Mouse (Mus musculus) forebrain, embryonic 11.5 days (tissue): ENCODE results near the gene Vstm4. TPM values are rescaled to one million over a fixed set of nuclear protein-coding genes. Genes with fewer than 3 reads are reported as not detected.
A peak's percentile ranks its signal among the peaks of the same experiment; 100 is the strongest.

Experiments used
- ATAC-seq: fragments of 200-750 bp; cut with Nextera tagmentation; replicated peaks from 2 replicates; pipeline ENCODE4 v1.8.0; 2017; ENCODE audit warnings: moderate TSS enrichment; ENCODE audit not compliant: low FRiP score
- DNase-seq: peaks from one replicate; pipeline ENCODE4 v3.0.0-alpha.2; 2017; ENCODE audit warnings: low spot score
- H3K27ac ChIP-seq: fragments of 300-500 bp; sonication (generic); 2 replicates; pipeline ENCODE4 v1.5.1; 2014; ENCODE audit warnings: low read depth, low read length
- H3K27me3 ChIP-seq: fragments of 300-500 bp; sonication (generic); 2 replicates; pipeline ENCODE4 v1.6.1; 2014; ENCODE audit warnings: mild to moderate bottlenecking, low read length, mixed read lengths; ENCODE audit not compliant: control insufficient read depth, insufficient read depth
- H3K36me3 ChIP-seq: fragments of 300-500 bp; sonication (generic); 2 replicates; pipeline ENCODE4 v1.6.1; 2014; ENCODE audit warnings: mild to moderate bottlenecking, low read length, moderate library complexity, mixed read lengths; ENCODE audit not compliant: control insufficient read depth, insufficient read depth
- H3K4me1 ChIP-seq: fragments of 300-500 bp; sonication (generic); replicated peaks from 2 replicates; pipeline ENCODE4 v1.6.1; 2014; ENCODE audit warnings: low read length, mixed read lengths; ENCODE audit not compliant: control insufficient read depth, insufficient read depth
- H3K4me2 ChIP-seq: fragments of 300-500 bp; sonication (generic); 2 replicates; pipeline ENCODE4 v1.6.1; 2014; ENCODE audit warnings: low read depth, mild to moderate bottlenecking, low read length, moderate library complexity, mixed read lengths; ENCODE audit not compliant: severe bottlenecking
- H3K4me3 ChIP-seq: fragments of 300-500 bp; sonication (generic); 2 replicates; pipeline ENCODE4 v1.5.1; 2014; ENCODE audit warnings: low read depth, low read length
- H3K9ac ChIP-seq: fragments of 300-500 bp; sonication (generic); 2 replicates; pipeline ENCODE4 v1.6.1; 2014; ENCODE audit warnings: low read length
- H3K9me3 ChIP-seq: fragments of 300-500 bp; sonication (generic); 2 replicates; pipeline ENCODE4 v1.6.1; 2016; ENCODE audit warnings: low read length, mixed read lengths; ENCODE audit not compliant: control insufficient read depth
- WGBS: fragments of 180-500 bp; shearing (Covaris S2); extraction: QIAGEN DNeasy Blood & Tissue Kit; methylation state at CpG from one replicate; pipeline ENCODE4 v1.1.7; 2014; 5-methylcytosine and 5-hydroxymethylcytosine counted together
- polyA plus RNA-seq: library from polyadenylated mRNA; unstranded; fragments of >200 nt; fragmentation: Nextera tagmentation; extraction: Ambion mirVana; gene quantifications from 2 replicates; pipeline ENCODE4 v1.2.1, GENCODE M21; 2014

Gene Vstm4
- polyA plus RNA-seq, 1 experiment from 2014 or later = 2.8 TPM

- no peak for ATAC-seq
- Histone ChIP-seq H3K4me1 (no peaks in the 10 kb centered on the region), H3K27ac (no peak overlapping the region), H3K4me3 (no peak overlapping the region), H3K9me3 (no peaks in the 10 kb centered on the region), H3K27me3 (no peaks in the 10 kb centered on the region), H3K4me2 (no peak overlapping the region), H3K36me3 (no peaks in the 10 kb centered on the region), H3K9ac (no peak overlapping the region)
- DNase-seq = no peak
- 79% methylated on average over 5 of the region's 5 CpGs for WGBS
Observed at GRCm38 (mm10) chr14:32871963-32872362, 15.4 kb downstream of the Vstm4 start.

DNA sequence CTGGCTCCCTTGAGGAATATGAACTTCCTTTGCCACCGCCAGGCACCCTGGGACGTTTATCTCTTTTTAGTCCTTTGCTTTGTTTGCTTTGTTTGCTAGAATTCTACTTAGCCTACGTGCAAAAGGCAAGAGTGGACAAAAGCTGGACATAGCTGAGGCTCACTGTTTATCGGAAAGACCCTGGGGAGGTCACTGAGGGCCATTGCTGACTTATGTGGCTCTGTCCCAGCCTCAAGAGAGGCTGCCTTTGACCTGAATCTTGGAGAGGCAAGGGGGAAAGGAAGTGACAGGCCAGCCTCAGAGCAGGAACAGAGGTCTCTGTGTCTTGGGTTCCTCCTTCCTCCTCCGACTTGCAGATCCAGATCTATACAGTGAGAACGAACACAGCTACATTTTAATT lies 21.0 kb downstream of the Vstm4 start:
- 69% methylated on average over 6 of the region's 6 CpGs for WGBS
- Histone ChIP-seq H3K4me2 (no peak overlapping the region), H3K9ac (no peak overlapping the region), H3K27me3 (no peaks in the 10 kb centered on the region), H3K9me3 (no peaks in the 10 kb centered on the region), H3K36me3 (no peaks in the 10 kb centered on the region), H3K27ac (no peak overlapping the region), H3K4me3 (no peak overlapping the region), H3K4me1 (no peaks in the 10 kb centered on the region)
- no peak for DNase-seq
- no peak for ATAC-seq

GRCm38 (mm10) chr14:32880332-32880731 lies 23.8 kb downstream of the Vstm4 start:
- no peak for DNase-seq
- no peak overlapping the region for H3K9ac ChIP-seq
- no peaks in the 10 kb centered on the region for H3K36me3 ChIP-seq
- WGBS = 95% methylated on average over 5 of the region's 5 CpGs
- H3K9me3 ChIP-seq = no peaks in the 10 kb centered on the region
- no peaks in the 10 kb centered on the region for H3K27me3 ChIP-seq
- no peaks in the 10 kb centered on the region for H3K4me1 ChIP-seq
- no peak overlapping the region for H3K4me2 ChIP-seq
- H3K27ac ChIP-seq = no peak overlapping the region
- H3K4me3 ChIP-seq = no peak overlapping the region
- no peak for ATAC-seq

- ATAC-seq = no peak
Observed at GRCm38 (mm10) chr14:32881693-32882092, 25.1 kb downstream of the Vstm4 start.

DNA sequence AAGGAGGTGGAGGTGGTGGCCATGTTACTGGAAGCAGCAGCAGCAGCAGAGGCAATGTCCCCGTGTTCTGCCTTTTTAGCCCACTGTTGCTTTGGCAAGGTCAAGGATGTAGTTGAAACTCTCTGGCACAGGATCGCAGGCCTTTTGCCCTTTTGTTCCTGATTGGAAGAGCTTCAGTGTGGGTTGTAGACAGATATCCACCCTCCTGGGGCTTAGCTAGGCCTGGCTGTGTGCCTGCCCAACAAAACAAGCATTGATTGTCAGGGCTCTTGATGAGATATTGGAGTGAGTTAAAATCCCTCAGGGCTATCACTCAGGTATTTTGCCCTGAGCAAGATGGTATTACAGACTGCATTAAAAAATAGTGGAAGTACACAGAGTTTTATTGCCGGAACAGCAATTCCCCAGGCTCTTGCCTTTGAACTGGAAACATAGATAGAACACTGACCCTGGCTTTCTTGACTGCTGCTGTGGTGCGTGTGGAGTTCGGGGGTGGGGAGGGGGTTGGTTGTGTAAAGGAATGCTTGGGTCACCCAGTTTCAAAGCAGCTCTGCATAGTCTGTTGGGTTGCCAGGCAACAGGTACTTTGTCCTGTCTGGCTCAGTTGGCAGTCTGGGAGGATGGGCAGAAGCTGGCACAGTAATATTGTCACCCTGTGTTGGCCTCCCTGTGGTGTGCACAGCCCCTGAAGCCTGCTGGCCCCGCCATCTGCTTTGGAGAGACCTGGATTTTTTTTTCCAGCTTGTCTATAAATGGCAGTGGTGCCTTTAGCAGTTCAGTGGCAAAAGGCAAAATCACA lies 32.5 kb downstream of the Vstm4 start:
- peak; percentile 88 for ATAC-seq
- WGBS = 23% methylated on average over 6 of the region's 6 CpGs

More at GRCm38 (mm10) chr14:32881693-32882092, 25.1 kb downstream of the Vstm4 start:
- no peaks in the 10 kb centered on the region for H3K27me3 ChIP-seq
- 86% methylated on average over 1 of the region's 1 CpGs for WGBS
- DNase-seq = peak; percentile 33
- no peaks in the 10 kb centered on the region for H3K4me1 ChIP-seq
- H3K4me2 ChIP-seq = no peak overlapping the region
- no peak overlapping the region for H3K4me3 ChIP-seq
- no peaks in the 10 kb centered on the region for H3K9me3 ChIP-seq
- no peak overlapping the region for H3K9ac ChIP-seq
- no peaks in the 10 kb centered on the region for H3K36me3 ChIP-seq
- no peak overlapping the region for H3K27ac ChIP-seq

GRCm38 (mm10) chr14:32894341-32894853 lies 37.8 kb downstream of the Vstm4 start:
- 92% methylated on average over 4 of the region's 4 CpGs for WGBS
- no peak for ATAC-seq
- Histone ChIP-seq H3K27me3 (no peaks in the 10 kb centered on the region), H3K9ac (no peak overlapping the region), H3K9me3 (no peaks in the 10 kb centered on the region), H3K4me1 (peaks cover under 1% of the 10 kb centered on the region; the same call in 1 of the 2 replicates), H3K4me3 (no peak overlapping the region), H3K27ac (no peak overlapping the region), H3K4me2 (no peak overlapping the region), H3K36me3 (no peaks in the 10 kb centered on the region)
- no peak for DNase-seq

More for the DNA sequence above, 32.5 kb downstream of the Vstm4 start:
- DNase-seq = peak; percentile 68
- no peak overlapping the region for H3K4me2 ChIP-seq
- H3K4me3 ChIP-seq = no peak overlapping the region
- no peaks in the 10 kb centered on the region for H3K9me3 ChIP-seq
- H3K4me1 ChIP-seq = peaks cover 8% of the 10 kb centered on the region; the same call in 1 of the 2 replicates
- H3K9ac ChIP-seq = no peak overlapping the region
- no peaks in the 10 kb centered on the region for H3K36me3 ChIP-seq
- H3K27me3 ChIP-seq = no peaks in the 10 kb centered on the region
- peak overlapping the region; percentile 1; the same call in 1 of the 2 replicates for H3K27ac ChIP-seq

GRCm38 (mm10) chr14:32894878-32895277 lies 38.3 kb downstream of the Vstm4 start:
- 96% methylated on average over 4 of the region's 4 CpGs for WGBS
- H3K4me1 ChIP-seq = no peaks in the 10 kb centered on the region; the same call in 1 of the 2 replicates
- no peak overlapping the region for H3K4me3 ChIP-seq
- DNase-seq (peak; percentile 37), ATAC-seq (no peak)
- no peaks in the 10 kb centered on the region for H3K36me3 ChIP-seq
- no peaks in the 10 kb centered on the region for H3K9me3 ChIP-seq
- no peak overlapping the region for H3K9ac ChIP-seq
- H3K27ac ChIP-seq = no peak overlapping the region
- H3K27me3 ChIP-seq = no peaks in the 10 kb centered on the region
- no peak overlapping the region for H3K4me2 ChIP-seq

GRCm38 (mm10) chr14:32896896-32897295 lies 40.3 kb downstream of the Vstm4 start:
- no peak for ATAC-seq
- Histone ChIP-seq H3K27me3 (no peaks in the 10 kb centered on the region), H3K4me3 (no peak overlapping the region), H3K9ac (no peak overlapping the region), H3K4me2 (no peak overlapping the region), H3K27ac (no peak overlapping the region), H3K4me1 (no peaks in the 10 kb centered on the region), H3K36me3 (no peaks in the 10 kb centered on the region), H3K9me3 (no peaks in the 10 kb centered on the region)
- WGBS = 94% methylated on average over 2 of the region's 2 CpGs
- DNase-seq = peak; percentile 5

GRCm38 (mm10) chr14:32903203-32903602 lies 46.6 kb downstream of the Vstm4 start:
- Histone ChIP-seq H3K27me3 (no peaks in the 10 kb centered on the region), H3K36me3 (no peaks in the 10 kb centered on the region), H3K4me1 (no peaks in the 10 kb centered on the region), H3K27ac (no peak overlapping the region), H3K4me2 (no peak overlapping the region), H3K9ac (no peak overlapping the region), H3K9me3 (no peaks in the 10 kb centered on the region), H3K4me3 (no peak overlapping the region)
- ATAC-seq = no peak
- WGBS = 91% methylated on average over 3 of the region's 3 CpGs
- peak; percentile 16 for DNase-seq
